Mouse (Mus musculus): ENCODE results near the gene Akr1a1. TPM values are rescaled to one million over a fixed set of nuclear protein-coding genes. Genes with fewer than 3 reads are reported as not detected.
A peak's percentile ranks its signal among the peaks of the same experiment; 100 is the strongest.
"Not testable (repeated sequence)": the region's sequence is repeated elsewhere in the genome, so short reads cannot be mapped to it uniquely, and the experiment has no call there.

The Akr1a1 gene
- polyA plus RNA-seq, 1 experiment from 2014 or later = 795 TPM

- Histone ChIP-seq H3K4me3 (ENCODE audit: low read depth, low read length) (peak overlapping the region; percentile 73; the same call in 1 of the 2 replicates), H3K27ac (ENCODE audit: low read length) (peak overlapping the region; percentile 77; the same call in 1 of the 2 replicates)
These were observed 33.2 kb upstream of the Akr1a1 start for GRCm38 (mm10) chr4:116684665-116685064.

GRCm38 (mm10) chr4:116683957-116684356 is 32.5 kb upstream of the Akr1a1 start:
- Histone ChIP-seq H3K4me3 (ENCODE audit: low read depth, low read length) (no peak overlapping the region), H3K36me3 (ENCODE audit: control insufficient read depth, insufficient read depth, low read length) (peaks cover 3% of the 10 kb centered on the region; the same call in 1 of the 2 replicates), H3K27ac (ENCODE audit: low read length) (no peak overlapping the region), H3K27me3 (ENCODE audit: control insufficient read depth, insufficient read depth, low read length) (no peaks in the 10 kb centered on the region), H3K9me3 (ENCODE audit: control insufficient read depth, low read depth, low read length) (no peaks in the 10 kb centered on the region), H3K4me1 (ENCODE audit: control insufficient read depth, insufficient read depth, low read length) (peaks cover 12% of the 10 kb centered on the region; the same call in 1 of the 2 replicates), H3K4me2 (replicated peaks; ENCODE audit: low read depth, low read length) (no peak overlapping the region), H3K9ac (replicated peaks; ENCODE audit: low read depth, low read length) (no peak overlapping the region)
- no peak for ATAC-seq (ENCODE audit: insufficient number of reproducible peaks, insufficient read depth, low FRiP score, low read depth)
- WGBS = 69% methylated on average over 4 of the region's 4 CpGs

More at GRCm38 (mm10) chr4:116684665-116685064, 33.2 kb upstream of the Akr1a1 start:
- Histone ChIP-seq H3K9me3 (ENCODE audit: control insufficient read depth, low read depth, low read length) (no peaks in the 10 kb centered on the region), H3K4me2 (replicated peaks; ENCODE audit: low read depth, low read length) (peak overlapping the region; percentile 79; the same call in 1 of the 2 replicates), H3K9ac (replicated peaks; ENCODE audit: low read depth, low read length) (no peak overlapping the region), H3K27me3 (ENCODE audit: control insufficient read depth, insufficient read depth, low read length) (no peaks in the 10 kb centered on the region), H3K4me1 (ENCODE audit: control insufficient read depth, insufficient read depth, low read length) (peaks cover 12% of the 10 kb centered on the region; the same call in 1 of the 2 replicates), H3K36me3 (ENCODE audit: control insufficient read depth, insufficient read depth, low read length) (peaks cover 10% of the 10 kb centered on the region)
- ATAC-seq (ENCODE audit: insufficient number of reproducible peaks, insufficient read depth, low FRiP score, low read depth) = no peak
- WGBS = 73% methylated on average over 2 of the region's 2 CpGs

GRCm38 (mm10) chr4:116680521-116680920 is 29.0 kb upstream of the Akr1a1 start:
- H3K27me3 ChIP-seq (ENCODE audit: control insufficient read depth, insufficient read depth, low read length); H3K4me2 ChIP-seq (replicated peaks; ENCODE audit: low read depth, low read length); H3K4me1 ChIP-seq (ENCODE audit: control insufficient read depth, insufficient read depth, low read length); H3K4me3 ChIP-seq (ENCODE audit: low read depth, low read length); H3K9ac ChIP-seq (replicated peaks; ENCODE audit: low read depth, low read length); H3K36me3 ChIP-seq (ENCODE audit: control insufficient read depth, insufficient read depth, low read length); H3K27ac ChIP-seq (ENCODE audit: low read length); ATAC-seq (ENCODE audit: insufficient number of reproducible peaks, insufficient read depth, low FRiP score, low read depth); H3K9me3 ChIP-seq (ENCODE audit: control insufficient read depth, low read depth, low read length): not testable (repeated sequence)
- 93% methylated on average over 4 of the region's 4 CpGs for WGBS

GRCm38 (mm10) chr4:116679141-116679540 is 27.7 kb upstream of the Akr1a1 start:
- 73% methylated on average over 5 of the region's 5 CpGs for WGBS
- H3K27ac ChIP-seq (ENCODE audit: low read length) = no peak overlapping the region
- no peak overlapping the region for H3K4me3 ChIP-seq (ENCODE audit: low read depth, low read length)
- no peaks in the 10 kb centered on the region for H3K36me3 ChIP-seq (ENCODE audit: control insufficient read depth, insufficient read depth, low read length)
- H3K9me3 ChIP-seq (ENCODE audit: control insufficient read depth, low read depth, low read length) = no peaks in the 10 kb centered on the region
- no peak for ATAC-seq (ENCODE audit: insufficient number of reproducible peaks, insufficient read depth, low FRiP score, low read depth)
- H3K4me1 ChIP-seq (ENCODE audit: control insufficient read depth, insufficient read depth, low read length) = no peaks in the 10 kb centered on the region
- H3K4me2 ChIP-seq (replicated peaks; ENCODE audit: low read depth, low read length) = no peak overlapping the region
- H3K9ac ChIP-seq (replicated peaks; ENCODE audit: low read depth, low read length) = no peak overlapping the region
- H3K27me3 ChIP-seq (ENCODE audit: control insufficient read depth, insufficient read depth, low read length) = no peaks in the 10 kb centered on the region

GRCm38 (mm10) chr4:116677808-116678207 is 26.3 kb upstream of the Akr1a1 start:
- Histone ChIP-seq H3K27me3 (ENCODE audit: control insufficient read depth, insufficient read depth, low read length) (no peaks in the 10 kb centered on the region), H3K4me2 (replicated peaks; ENCODE audit: low read depth, low read length) (no peak overlapping the region), H3K4me3 (ENCODE audit: low read depth, low read length) (no peak overlapping the region), H3K36me3 (ENCODE audit: control insufficient read depth, insufficient read depth, low read length) (no peaks in the 10 kb centered on the region), H3K9ac (replicated peaks; ENCODE audit: low read depth, low read length) (no peak overlapping the region), H3K9me3 (ENCODE audit: control insufficient read depth, low read depth, low read length) (no peaks in the 10 kb centered on the region), H3K27ac (ENCODE audit: low read length) (no peak overlapping the region), H3K4me1 (ENCODE audit: control insufficient read depth, insufficient read depth, low read length) (peaks cover 7% of the 10 kb centered on the region; the same call in 1 of the 2 replicates)
- ATAC-seq (ENCODE audit: insufficient number of reproducible peaks, insufficient read depth, low FRiP score, low read depth) = no peak
- 91% methylated on average over 1 of the region's 1 CpGs for WGBS

GRCm38 (mm10) chr4:116676027-116676426 is 24.5 kb upstream of the Akr1a1 start:
- 88% methylated on average over 3 of the region's 3 CpGs for WGBS
- Histone ChIP-seq H3K36me3 (ENCODE audit: control insufficient read depth, insufficient read depth, low read length) (no peaks in the 10 kb centered on the region), H3K27me3 (ENCODE audit: control insufficient read depth, insufficient read depth, low read length) (no peaks in the 10 kb centered on the region), H3K9me3 (ENCODE audit: control insufficient read depth, low read depth, low read length) (no peaks in the 10 kb centered on the region), H3K4me1 (ENCODE audit: control insufficient read depth, insufficient read depth, low read length) (peaks cover 8% of the 10 kb centered on the region; the same call in 1 of the 2 replicates), H3K9ac (replicated peaks; ENCODE audit: low read depth, low read length) (no peak overlapping the region), H3K4me3 (ENCODE audit: low read depth, low read length) (no peak overlapping the region), H3K4me2 (replicated peaks; ENCODE audit: low read depth, low read length) (no peak overlapping the region), H3K27ac (ENCODE audit: low read length) (no peak overlapping the region)
- ATAC-seq (ENCODE audit: insufficient number of reproducible peaks, insufficient read depth, low FRiP score, low read depth) = no peak

- H3K9me3 ChIP-seq (ENCODE audit: control insufficient read depth, low read depth, low read length); H3K4me3 ChIP-seq (ENCODE audit: low read depth, low read length); ATAC-seq (ENCODE audit: insufficient number of reproducible peaks, insufficient read depth, low FRiP score, low read depth); H3K27ac ChIP-seq (ENCODE audit: low read length); H3K36me3 ChIP-seq (ENCODE audit: control insufficient read depth, insufficient read depth, low read length); H3K4me1 ChIP-seq (ENCODE audit: control insufficient read depth, insufficient read depth, low read length); H3K9ac ChIP-seq (replicated peaks; ENCODE audit: low read depth, low read length); H3K4me2 ChIP-seq (replicated peaks; ENCODE audit: low read depth, low read length); H3K27me3 ChIP-seq (ENCODE audit: control insufficient read depth, insufficient read depth, low read length): not testable (repeated sequence)
- WGBS = 89% methylated on average over 6 of the region's 6 CpGs
These were observed 23.3 kb upstream of the Akr1a1 start for GRCm38 (mm10) chr4:116674761-116675160.

GRCm38 (mm10) chr4:116672785-116673184 is 21.3 kb upstream of the Akr1a1 start:
- no peak overlapping the region for H3K9ac ChIP-seq (replicated peaks; ENCODE audit: low read depth, low read length)
- no peaks in the 10 kb centered on the region for H3K27me3 ChIP-seq (ENCODE audit: control insufficient read depth, insufficient read depth, low read length)
- no peaks in the 10 kb centered on the region for H3K36me3 ChIP-seq (ENCODE audit: control insufficient read depth, insufficient read depth, low read length)
- no peaks in the 10 kb centered on the region for H3K9me3 ChIP-seq (ENCODE audit: control insufficient read depth, low read depth, low read length)
- peaks cover 8% of the 10 kb centered on the region; the same call in 1 of the 2 replicates for H3K4me1 ChIP-seq (ENCODE audit: control insufficient read depth, insufficient read depth, low read length)
- ATAC-seq (ENCODE audit: insufficient number of reproducible peaks, insufficient read depth, low FRiP score, low read depth) = peak; percentile 97
- H3K4me2 ChIP-seq (replicated peaks; ENCODE audit: low read depth, low read length) = no peak overlapping the region
- H3K4me3 ChIP-seq (ENCODE audit: low read depth, low read length) = no peak overlapping the region
- peak overlapping the region; percentile 58; the same call in 1 of the 2 replicates for H3K27ac ChIP-seq (ENCODE audit: low read length)
- WGBS = 29% methylated on average over 2 of the region's 2 CpGs

- Histone ChIP-seq H3K9me3 (ENCODE audit: control insufficient read depth, low read depth, low read length) (no peaks in the 10 kb centered on the region), H3K4me2 (replicated peaks; ENCODE audit: low read depth, low read length) (no peak overlapping the region), H3K4me3 (ENCODE audit: low read depth, low read length) (no peak overlapping the region), H3K4me1 (ENCODE audit: control insufficient read depth, insufficient read depth, low read length) (peaks cover 8% of the 10 kb centered on the region; the same call in 1 of the 2 replicates), H3K27me3 (ENCODE audit: control insufficient read depth, insufficient read depth, low read length) (no peaks in the 10 kb centered on the region), H3K36me3 (ENCODE audit: control insufficient read depth, insufficient read depth, low read length) (no peaks in the 10 kb centered on the region), H3K27ac (ENCODE audit: low read length) (no peak overlapping the region), H3K9ac (replicated peaks; ENCODE audit: low read depth, low read length) (no peak overlapping the region)
- ATAC-seq (ENCODE audit: insufficient number of reproducible peaks, insufficient read depth, low FRiP score, low read depth) = no peak
- WGBS = 57% methylated on average over 2 of the region's 2 CpGs
These were observed 17.8 kb upstream of the Akr1a1 start for GRCm38 (mm10) chr4:116669291-116669690.

All from stomach, embryonic 14.5 days (tissue).